Mouse (Mus musculus): ENCODE results near the gene Fap. TPM values are rescaled to one million over a fixed set of nuclear protein-coding genes. Genes with fewer than 3 reads are reported as not detected.
A peak's percentile ranks its signal among the peaks of the same experiment; 100 is the strongest.

Gene Fap
- 10.0 and 10.5 TPM in 2 replicates for polyA plus RNA-seq (2015; fragmentation: Nextera tagmentation; extraction: Ambion mirVana)

GRCm38 (mm10) chr2:62573753-62574159 lies at the start of gene Fap:
Gene Fap, minus strand, starts transcription at chr2:62574075.
- ATAC-seq: peak; percentile 44; the same call in 1 of the 2 replicates
- peak within 1 kb of the TSS; percentile 33 for H3K4me3 ChIP-seq (ENCODE audit: low read length)
- no peaks in the 10 kb centered on the region for H3K4me1 ChIP-seq (ENCODE audit: control insufficient read depth, insufficient read depth, low read length)
- H3K9me3 ChIP-seq (ENCODE audit: control insufficient read depth, low read length): no peaks in the 10 kb centered on the region
- H3K9ac ChIP-seq (ENCODE audit: low read depth, low read length): peak within 1 kb of the TSS; percentile 56
- H3K27ac ChIP-seq (ENCODE audit: low read length): peak within 1 kb of the TSS; percentile 76
- 61% methylated on average over 12 of the region's 12 CpGs for WGBS
- no peaks in the 10 kb centered on the region for H3K27me3 ChIP-seq (replicated peaks; ENCODE audit: control insufficient read depth, insufficient read depth, low read length)
- peak within 1 kb of the TSS; percentile 39 for H3K4me2 ChIP-seq (ENCODE audit: low read depth, low read length)
- no peaks in the 10 kb centered on the region for H3K36me3 ChIP-seq (ENCODE audit: control insufficient read depth, insufficient read depth, low read length)

GRCm38 (mm10) chr2:62623024-62623441 lies 49.2 kb upstream of the Fap start:
- Histone ChIP-seq H3K9ac (ENCODE audit: low read depth, low read length) (no peak overlapping the region), H3K4me1 (ENCODE audit: control insufficient read depth, insufficient read depth, low read length) (no peaks in the 10 kb centered on the region), H3K36me3 (ENCODE audit: control insufficient read depth, insufficient read depth, low read length) (no peaks in the 10 kb centered on the region), H3K4me2 (ENCODE audit: low read depth, low read length) (no peak overlapping the region), H3K27me3 (replicated peaks; ENCODE audit: control insufficient read depth, insufficient read depth, low read length) (no peaks in the 10 kb centered on the region), H3K9me3 (ENCODE audit: control insufficient read depth, low read length) (no peaks in the 10 kb centered on the region), H3K27ac (ENCODE audit: low read length) (no peak overlapping the region), H3K4me3 (ENCODE audit: low read length) (no peak overlapping the region)
- no peak for ATAC-seq
- WGBS: 77% methylated on average over 8 of the region's 8 CpGs

DNA sequence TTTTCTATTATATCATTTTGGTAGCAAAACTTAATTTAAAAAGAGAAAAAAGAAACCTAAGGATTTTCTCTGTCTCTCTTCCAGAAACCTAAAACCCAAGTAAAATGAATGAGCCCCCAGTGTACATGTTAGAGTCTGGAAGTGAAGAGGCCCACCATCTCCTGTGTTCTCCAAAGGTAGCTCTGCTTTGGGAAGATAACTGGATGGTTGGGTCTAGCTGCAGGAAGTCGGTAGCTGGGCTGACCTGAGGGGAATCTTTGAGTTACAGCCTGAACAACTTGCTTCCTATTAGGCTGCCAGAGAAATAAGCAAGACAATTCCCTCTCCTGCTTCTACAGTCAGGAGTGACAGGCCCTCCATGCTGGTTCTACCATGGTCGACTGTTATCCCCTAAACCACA lies 45.8 kb upstream of the Fap start:
- Histone ChIP-seq H3K4me1 (ENCODE audit: control insufficient read depth, insufficient read depth, low read length) (no peaks in the 10 kb centered on the region), H3K36me3 (ENCODE audit: control insufficient read depth, insufficient read depth, low read length) (no peaks in the 10 kb centered on the region), H3K27ac (ENCODE audit: low read length) (no peak overlapping the region), H3K4me2 (ENCODE audit: low read depth, low read length) (no peak overlapping the region), H3K27me3 (replicated peaks; ENCODE audit: control insufficient read depth, insufficient read depth, low read length) (no peaks in the 10 kb centered on the region), H3K9ac (ENCODE audit: low read depth, low read length) (no peak overlapping the region), H3K4me3 (ENCODE audit: low read length) (no peak overlapping the region), H3K9me3 (ENCODE audit: control insufficient read depth, low read length) (no peaks in the 10 kb centered on the region)
- no peak for ATAC-seq
- 63% methylated on average over 2 of the region's 2 CpGs for WGBS

GRCm38 (mm10) chr2:62618934-62619341 lies 45.1 kb upstream of the Fap start:
- Histone ChIP-seq H3K27me3 (replicated peaks; ENCODE audit: control insufficient read depth, insufficient read depth, low read length) (no peaks in the 10 kb centered on the region), H3K27ac (ENCODE audit: low read length) (no peak overlapping the region), H3K4me3 (ENCODE audit: low read length) (no peak overlapping the region), H3K36me3 (ENCODE audit: control insufficient read depth, insufficient read depth, low read length) (no peaks in the 10 kb centered on the region), H3K9ac (ENCODE audit: low read depth, low read length) (no peak overlapping the region), H3K4me1 (ENCODE audit: control insufficient read depth, insufficient read depth, low read length) (no peaks in the 10 kb centered on the region), H3K9me3 (ENCODE audit: control insufficient read depth, low read length) (no peaks in the 10 kb centered on the region), H3K4me2 (ENCODE audit: low read depth, low read length) (no peak overlapping the region)
- WGBS: 68% methylated on average over 7 of the region's 7 CpGs
- peak; percentile 79 for ATAC-seq

GRCm38 (mm10) chr2:62613133-62613532 lies 39.3 kb upstream of the Fap start:
- no peaks in the 10 kb centered on the region for H3K27me3 ChIP-seq (replicated peaks; ENCODE audit: control insufficient read depth, insufficient read depth, low read length)
- no peaks in the 10 kb centered on the region for H3K4me1 ChIP-seq (ENCODE audit: control insufficient read depth, insufficient read depth, low read length)
- no peak overlapping the region for H3K9ac ChIP-seq (ENCODE audit: low read depth, low read length)
- 92% methylated on average over 4 of the region's 4 CpGs for WGBS
- H3K4me2 ChIP-seq (ENCODE audit: low read depth, low read length): no peak overlapping the region
- H3K27ac ChIP-seq (ENCODE audit: low read length): no peak overlapping the region
- no peak overlapping the region for H3K4me3 ChIP-seq (ENCODE audit: low read length)
- ATAC-seq: no peak
- no peaks in the 10 kb centered on the region for H3K9me3 ChIP-seq (ENCODE audit: control insufficient read depth, low read length)
- H3K36me3 ChIP-seq (ENCODE audit: control insufficient read depth, insufficient read depth, low read length): no peaks in the 10 kb centered on the region

GRCm38 (mm10) chr2:62606205-62606604 lies 32.3 kb upstream of the Fap start:
- Histone ChIP-seq H3K4me1 (ENCODE audit: control insufficient read depth, insufficient read depth, low read length) (no peaks in the 10 kb centered on the region), H3K36me3 (ENCODE audit: control insufficient read depth, insufficient read depth, low read length) (no peaks in the 10 kb centered on the region), H3K27me3 (replicated peaks; ENCODE audit: control insufficient read depth, insufficient read depth, low read length) (no peaks in the 10 kb centered on the region), H3K9me3 (ENCODE audit: control insufficient read depth, low read length) (no peaks in the 10 kb centered on the region), H3K4me2 (ENCODE audit: low read depth, low read length) (no peak overlapping the region), H3K9ac (ENCODE audit: low read depth, low read length) (no peak overlapping the region), H3K4me3 (ENCODE audit: low read length) (no peak overlapping the region), H3K27ac (ENCODE audit: low read length) (no peak overlapping the region)
- ATAC-seq: no peak
- 92% methylated on average over 16 of the region's 16 CpGs for WGBS

DNA sequence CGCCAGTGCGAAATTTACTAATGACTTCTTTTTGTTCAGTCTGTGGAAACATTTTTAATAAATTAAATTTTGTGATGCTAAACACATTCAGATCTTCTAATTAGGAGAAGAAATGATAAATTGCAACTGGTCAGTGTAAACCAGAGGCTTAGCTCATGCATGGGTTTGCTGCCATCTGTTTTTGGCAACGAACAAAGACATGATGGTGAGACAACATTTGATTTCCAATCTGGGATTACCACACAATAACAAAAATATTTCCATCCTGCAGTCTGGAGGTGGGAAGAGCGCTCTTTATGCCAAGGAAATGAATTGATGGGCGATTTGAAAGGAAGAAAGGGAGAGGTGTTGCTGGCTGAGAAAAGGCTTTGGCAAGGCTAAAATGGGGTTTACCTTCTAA lies 29.7 kb upstream of the Fap start:
- no peaks in the 10 kb centered on the region for H3K4me1 ChIP-seq (ENCODE audit: control insufficient read depth, insufficient read depth, low read length)
- H3K9ac ChIP-seq (ENCODE audit: low read depth, low read length): no peak overlapping the region
- no peaks in the 10 kb centered on the region for H3K27me3 ChIP-seq (replicated peaks; ENCODE audit: control insufficient read depth, insufficient read depth, low read length)
- H3K9me3 ChIP-seq (ENCODE audit: control insufficient read depth, low read length): no peaks in the 10 kb centered on the region
- no peak overlapping the region for H3K27ac ChIP-seq (ENCODE audit: low read length)
- no peak for ATAC-seq
- WGBS: 87% methylated on average over 5 of the region's 5 CpGs
- H3K36me3 ChIP-seq (ENCODE audit: control insufficient read depth, insufficient read depth, low read length): no peaks in the 10 kb centered on the region
- no peak overlapping the region for H3K4me3 ChIP-seq (ENCODE audit: low read length)
- no peak overlapping the region for H3K4me2 ChIP-seq (ENCODE audit: low read depth, low read length)

DNA sequence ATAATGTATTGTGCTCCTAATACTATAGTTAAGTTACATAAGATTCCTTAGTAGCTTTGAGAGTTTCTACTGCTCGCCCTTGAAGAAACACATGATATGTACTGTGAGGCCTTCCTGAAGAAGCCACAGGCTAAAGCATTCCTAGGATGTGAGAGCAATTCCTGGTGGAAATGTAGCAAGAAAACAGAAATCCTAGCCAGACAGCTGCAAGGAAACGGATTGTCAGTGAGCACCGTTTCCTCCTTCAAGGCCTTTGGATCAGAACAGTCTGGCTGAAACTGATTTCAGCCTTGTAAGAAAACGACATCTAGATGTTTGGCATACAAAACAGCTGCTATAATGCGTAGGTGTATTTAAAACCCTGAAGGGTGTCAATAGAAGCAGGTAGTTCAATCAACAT lies 22.7 kb upstream of the Fap start:
- ATAC-seq: no peak
- 87% methylated on average over 5 of the region's 5 CpGs for WGBS
- Histone ChIP-seq H3K9me3 (ENCODE audit: control insufficient read depth, low read length) (no peaks in the 10 kb centered on the region), H3K27me3 (replicated peaks; ENCODE audit: control insufficient read depth, insufficient read depth, low read length) (no peaks in the 10 kb centered on the region), H3K9ac (ENCODE audit: low read depth, low read length) (no peak overlapping the region), H3K4me2 (ENCODE audit: low read depth, low read length) (no peak overlapping the region), H3K4me1 (ENCODE audit: control insufficient read depth, insufficient read depth, low read length) (no peaks in the 10 kb centered on the region), H3K27ac (ENCODE audit: low read length) (no peak overlapping the region), H3K4me3 (ENCODE audit: low read length) (no peak overlapping the region), H3K36me3 (ENCODE audit: control insufficient read depth, insufficient read depth, low read length) (no peaks in the 10 kb centered on the region)

GRCm38 (mm10) chr2:62594491-62594890 lies 20.6 kb upstream of the Fap start:
- no peak for ATAC-seq
- Histone ChIP-seq H3K4me3 (ENCODE audit: low read length) (no peak overlapping the region), H3K4me2 (ENCODE audit: low read depth, low read length) (no peak overlapping the region), H3K27ac (ENCODE audit: low read length) (no peak overlapping the region), H3K9ac (ENCODE audit: low read depth, low read length) (no peak overlapping the region), H3K27me3 (replicated peaks; ENCODE audit: control insufficient read depth, insufficient read depth, low read length) (no peaks in the 10 kb centered on the region), H3K4me1 (ENCODE audit: control insufficient read depth, insufficient read depth, low read length) (0 out of 2 replicates have a peak, but pooled peaks cover 2% of the 10 kb centered on the region), H3K36me3 (ENCODE audit: control insufficient read depth, insufficient read depth, low read length) (no peaks in the 10 kb centered on the region), H3K9me3 (ENCODE audit: control insufficient read depth, low read length) (no peaks in the 10 kb centered on the region)
- WGBS: 69% methylated on average over 2 of the region's 2 CpGs

- Histone ChIP-seq H3K36me3 (ENCODE audit: control insufficient read depth, insufficient read depth, low read length) (no peaks in the 10 kb centered on the region), H3K9ac (ENCODE audit: low read depth, low read length) (no peak overlapping the region), H3K4me2 (ENCODE audit: low read depth, low read length) (no peak overlapping the region), H3K27me3 (replicated peaks; ENCODE audit: control insufficient read depth, insufficient read depth, low read length) (no peaks in the 10 kb centered on the region), H3K4me3 (ENCODE audit: low read length) (no peak overlapping the region), H3K27ac (ENCODE audit: low read length) (no peak overlapping the region), H3K4me1 (ENCODE audit: control insufficient read depth, insufficient read depth, low read length) (peaks cover 5% of the 10 kb centered on the region; the same call in 1 of the 2 replicates), H3K9me3 (ENCODE audit: control insufficient read depth, low read length) (no peaks in the 10 kb centered on the region)
- ATAC-seq: no peak
- WGBS: 77% methylated on average over 3 of the region's 3 CpGs
Measured at GRCm38 (mm10) chr2:62591555-62591954, 17.7 kb upstream of the Fap start.
